Mouse (Mus musculus): Measurements from ENCODE around the gene Brd4.

The Brd4 gene

DNA sequence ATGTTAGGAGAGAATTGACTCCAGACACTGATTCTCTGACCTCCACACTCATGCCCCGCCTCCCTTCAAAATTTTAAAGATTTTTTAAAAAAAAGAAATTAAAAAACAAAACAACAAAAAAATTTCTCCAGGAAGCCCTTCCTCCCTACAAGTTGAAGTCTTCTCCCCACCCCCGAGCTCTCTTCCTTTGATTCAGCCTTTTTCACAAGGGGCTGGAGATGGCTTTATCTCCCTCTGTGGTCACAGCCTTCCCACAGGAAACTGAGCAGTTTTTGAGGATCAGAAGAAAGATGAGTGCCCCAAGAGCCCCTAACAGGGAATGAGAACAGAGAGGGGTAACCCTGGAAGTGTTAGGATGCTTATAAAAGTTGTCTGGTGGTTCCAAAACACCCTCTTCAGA is 112.0 kb downstream of the Brd4 start:
- CTCF ChIA-PET: no interaction called here

DNA sequence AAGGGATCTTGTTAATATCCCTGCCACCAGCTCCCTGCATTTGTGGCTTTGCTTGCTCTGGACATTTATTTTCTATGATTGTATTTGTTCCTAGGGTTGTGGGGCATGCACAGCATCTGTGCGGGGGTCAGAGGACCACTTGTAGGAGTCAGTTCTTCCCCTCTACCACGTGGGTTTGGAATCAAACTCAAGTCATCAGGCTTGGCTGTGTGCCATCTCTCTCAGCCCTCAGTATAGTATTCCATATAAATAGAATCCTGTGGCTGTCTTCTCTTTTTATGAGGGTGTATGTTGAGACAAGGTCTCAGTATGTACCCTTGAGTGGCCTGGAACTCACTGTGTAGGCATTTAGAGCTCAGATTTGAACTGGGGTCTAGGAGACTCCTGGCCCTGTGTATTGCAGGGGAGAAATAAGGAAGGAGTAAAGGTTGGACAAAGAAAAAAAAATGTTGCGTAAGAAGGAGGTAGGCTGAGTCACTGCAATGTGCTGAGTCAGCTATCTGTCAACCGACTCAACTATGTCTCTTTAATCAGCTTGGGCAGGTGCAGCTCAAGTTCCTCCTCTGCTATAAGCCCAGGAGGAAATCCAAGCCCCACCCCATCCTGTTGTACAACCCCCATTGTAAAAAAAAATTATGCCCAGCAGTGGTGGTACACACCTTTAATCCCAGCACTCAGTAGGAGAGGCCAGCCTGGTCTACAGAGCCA is 114.8 kb downstream of the Brd4 start:
- CTCF ChIA-PET: no interaction called here

DNA sequence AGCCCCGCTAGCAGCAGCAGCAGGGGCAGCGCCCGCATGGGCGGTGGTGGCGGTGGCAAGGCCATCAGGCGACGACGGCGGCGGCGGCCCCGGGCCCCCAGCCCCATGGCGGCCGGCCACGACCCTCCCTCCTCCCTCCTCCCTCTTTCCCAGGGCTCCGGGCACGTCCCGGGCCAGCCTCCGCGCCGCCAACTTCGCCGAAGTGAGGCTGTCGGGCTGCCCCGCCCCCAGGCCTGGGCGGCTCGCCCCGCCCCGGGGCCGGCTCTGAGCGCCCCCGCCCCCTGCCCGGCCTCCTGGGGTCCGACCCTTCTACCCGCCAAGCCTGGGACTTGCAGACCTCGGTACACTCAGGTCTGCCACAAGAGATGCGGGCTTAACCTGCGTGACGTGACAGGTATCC is 117.8 kb downstream of the Brd4 start, which contains the start of gene Notch3:
Gene Notch3, minus strand, starts transcription at position 166 of the 400 bp plus-strand sequence.
- CTCF ChIA-PET: no interaction called here

DNA sequence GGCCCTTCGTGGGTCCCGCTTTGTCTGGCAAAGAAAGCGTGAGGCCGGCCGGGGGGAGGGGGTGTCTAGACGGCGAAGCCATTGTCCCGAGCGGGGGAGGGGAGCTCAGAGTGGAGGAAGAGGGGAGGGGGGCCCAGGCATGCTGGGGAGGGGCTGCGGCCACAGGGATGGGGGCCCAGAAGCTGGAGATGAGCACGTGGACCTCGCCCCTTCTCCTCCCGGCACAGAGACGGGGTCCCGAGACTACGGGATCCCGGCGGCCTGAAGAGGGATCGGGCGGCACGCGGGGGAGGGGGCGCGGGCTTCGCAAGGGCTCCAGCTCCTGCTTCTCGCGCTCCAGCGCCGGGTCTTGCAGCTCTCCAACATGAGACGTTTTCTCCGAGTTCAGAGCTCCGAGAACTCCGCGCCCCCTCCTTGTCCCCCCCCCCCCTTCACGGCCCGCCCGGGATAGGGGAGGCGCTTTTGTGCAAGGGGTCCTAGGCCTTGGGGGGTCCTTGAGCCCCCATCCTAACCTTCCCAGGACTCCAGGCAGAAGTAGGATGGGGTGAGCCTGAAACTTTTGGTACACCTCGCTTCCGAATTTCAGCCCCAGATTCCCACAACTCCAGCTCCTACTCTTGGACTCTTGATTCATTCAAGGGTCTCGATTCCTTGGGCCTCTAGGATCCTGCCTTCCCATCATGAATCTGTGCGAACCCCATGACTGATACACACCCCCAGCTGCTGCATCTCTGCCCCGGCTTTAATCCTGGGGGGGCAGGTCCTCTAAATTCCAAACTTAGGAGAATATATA is 118.5 kb downstream of the Brd4 start:
- CTCF ChIA-PET: no interaction called here

DNA sequence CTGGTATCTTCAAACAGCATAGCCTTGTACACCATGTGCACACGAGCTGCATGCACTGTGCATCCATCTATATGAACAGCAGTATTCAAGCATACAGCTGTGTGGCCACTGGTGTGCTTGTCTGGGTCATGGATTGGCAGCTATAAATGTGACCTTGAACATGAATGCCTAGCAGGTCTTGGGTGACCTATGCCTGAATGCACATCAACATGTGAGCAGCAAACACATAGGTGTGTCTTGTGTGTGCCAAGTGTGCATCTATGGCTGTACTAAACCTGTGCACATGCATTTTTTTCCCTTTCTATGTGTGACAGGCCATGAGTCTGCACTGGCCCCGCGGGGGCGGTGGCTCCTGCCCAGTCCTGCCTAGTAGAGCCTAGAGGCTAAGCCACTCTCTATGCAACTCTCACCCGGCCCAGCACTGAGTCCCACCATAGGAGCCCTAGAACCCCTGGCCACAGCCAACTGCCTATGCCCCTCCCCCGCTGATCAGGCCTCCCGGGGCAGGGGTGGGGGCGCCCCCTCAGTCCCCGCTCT is 119.2 kb downstream of the Brd4 start:
- CTCF ChIA-PET: interaction anchor here (0.6 to 0.7 kb wide), 2 partner anchors 26 to 340 kb away, joined by 7 to 10 read pairs; partner anchors contain the start of gene Cyp4f17

DNA sequence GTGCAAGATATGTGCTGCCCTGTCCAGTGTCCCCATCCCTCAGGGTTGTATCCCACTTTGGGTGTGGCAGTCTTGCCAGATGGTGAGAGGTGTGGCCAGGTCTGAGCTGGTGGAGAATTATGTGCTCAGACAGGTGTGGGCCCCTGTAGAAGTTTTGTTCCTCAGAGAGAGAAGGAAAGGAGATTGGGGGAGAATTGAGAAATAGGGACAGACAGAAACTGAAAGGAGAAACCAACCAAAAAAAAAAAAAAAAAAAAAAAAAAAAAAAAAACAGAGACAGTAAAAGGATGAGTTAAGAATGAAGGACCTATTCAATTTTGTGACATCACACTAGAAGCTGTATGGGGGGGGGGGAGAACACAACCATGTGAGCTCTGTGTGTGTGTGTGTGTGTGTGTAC is 119.7 kb downstream of the Brd4 start:
- CTCF ChIA-PET: interaction anchor here (0.6 to 0.7 kb wide), 2 partner anchors 26 to 341 kb away, joined by 7 to 10 read pairs; partner anchors contain the start of gene Cyp4f17

DNA sequence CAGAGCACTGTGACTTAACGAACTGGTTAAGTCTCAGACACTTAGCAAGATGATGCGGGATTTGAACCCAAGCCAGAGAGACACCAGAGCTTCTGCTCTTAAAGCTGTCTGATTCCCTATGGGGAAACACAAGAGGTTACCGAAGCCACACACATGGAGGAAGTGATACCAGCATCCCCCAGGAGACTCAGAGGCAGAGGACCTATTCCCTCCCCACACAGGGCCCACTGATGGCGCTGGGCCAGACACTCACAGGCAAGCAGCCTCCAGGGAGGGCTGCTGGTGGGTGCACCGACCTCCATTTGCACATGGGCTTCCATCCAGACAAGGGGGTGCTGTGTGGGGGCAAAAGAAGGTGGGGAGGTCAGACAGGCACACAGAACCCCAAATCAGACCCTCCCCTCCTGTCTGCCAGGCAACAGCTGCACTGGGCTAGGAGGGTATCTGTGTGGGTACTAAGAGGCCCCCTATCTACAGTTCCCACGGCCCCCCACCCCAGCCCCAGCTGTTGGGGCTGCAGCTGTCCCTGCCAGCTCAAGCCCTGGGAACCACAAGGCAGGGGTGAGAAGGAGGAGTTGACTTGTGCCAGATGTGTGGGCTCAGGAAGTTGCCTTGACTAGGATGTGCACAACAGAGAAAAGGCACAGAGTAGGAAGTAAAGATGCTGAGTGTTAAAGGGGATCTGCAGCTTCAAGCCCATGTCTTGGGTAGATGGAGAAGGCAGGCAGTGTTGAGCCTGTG is 120.4 kb downstream of the Brd4 start:
- CTCF ChIA-PET: no interaction called here

DNA sequence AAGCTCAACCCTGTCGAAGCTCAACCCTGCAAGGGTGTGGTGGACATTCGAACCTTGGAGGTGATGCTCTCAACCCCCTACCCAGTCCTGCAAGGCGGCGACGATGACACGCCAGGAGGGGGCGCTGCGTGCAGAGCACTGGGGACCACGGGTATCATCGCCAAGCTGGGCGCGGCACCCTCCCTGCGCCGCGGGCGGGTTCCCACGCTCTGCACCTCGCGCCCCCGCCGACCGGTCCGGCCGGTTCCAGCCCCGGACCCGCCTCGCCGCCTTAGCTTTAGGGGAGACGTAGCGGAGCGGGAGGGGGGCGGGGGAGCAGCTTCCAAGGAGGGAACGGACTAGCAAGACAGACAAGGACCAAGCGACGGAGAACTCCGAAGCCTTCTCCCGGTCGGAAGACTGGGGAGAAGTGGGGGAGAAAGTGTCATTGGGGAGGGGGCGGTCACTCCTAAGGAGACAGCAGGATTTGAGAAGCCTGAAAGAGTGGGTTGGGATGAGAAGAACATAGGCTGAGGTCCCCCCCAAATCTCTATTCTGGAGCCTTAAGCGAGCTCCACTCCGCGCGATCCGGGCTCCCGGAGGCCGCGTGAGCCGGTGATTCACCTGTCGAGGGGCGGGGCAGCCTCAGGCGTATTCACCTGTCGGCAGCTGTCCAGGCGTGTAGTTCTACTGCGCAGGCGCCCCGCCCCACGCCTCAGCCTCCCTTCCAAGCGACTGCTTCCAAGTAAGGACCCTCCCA is 122.2 kb downstream of the Brd4 start:
- CTCF ChIA-PET: interaction anchor here (0.6 kb wide), 1 partner anchor 128 kb away, joined by 3 read pairs; no protein-coding TSS in a partner anchor

DNA sequence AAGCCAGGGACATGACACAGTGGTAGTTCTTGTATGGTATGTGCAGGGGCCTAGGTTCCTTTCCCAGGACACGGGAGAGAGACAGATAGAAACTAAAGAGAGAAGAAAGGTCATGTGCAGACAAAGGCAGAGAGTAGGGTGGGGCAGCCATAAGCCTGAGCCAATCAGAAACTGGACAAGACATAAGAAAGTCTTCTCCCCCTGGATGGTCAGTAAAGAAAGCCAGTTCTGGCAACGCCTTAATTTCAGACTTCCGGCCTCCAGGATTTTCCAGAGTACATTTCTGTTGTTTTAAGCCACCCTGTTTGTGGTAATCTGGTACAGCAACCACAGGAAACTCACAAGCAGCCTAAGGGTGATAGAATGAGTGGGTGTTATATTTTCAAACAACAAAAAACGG is 123.6 kb downstream of the Brd4 start:
- CTCF ChIA-PET: no interaction called here

DNA sequence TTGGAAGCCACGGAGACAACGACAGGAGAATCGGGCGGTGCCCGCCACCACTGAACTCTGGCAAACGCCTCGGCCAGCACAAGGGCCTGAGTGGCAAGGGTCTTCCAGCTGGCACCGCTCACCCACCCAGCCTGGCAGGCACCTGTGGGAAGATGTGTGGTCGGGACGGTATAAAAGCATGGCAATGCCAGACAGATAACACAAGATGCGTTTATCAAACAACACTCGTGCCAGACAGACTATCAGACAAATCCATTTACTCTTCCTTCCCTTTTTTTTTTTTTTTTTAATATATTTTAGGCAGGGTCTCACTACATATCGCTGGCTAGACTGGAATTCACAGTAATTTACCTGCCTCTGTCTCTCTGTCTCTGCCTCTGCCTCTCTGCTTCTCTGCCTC is 125.7 kb downstream of the Brd4 start:
- CTCF ChIA-PET: no interaction called here

DNA sequence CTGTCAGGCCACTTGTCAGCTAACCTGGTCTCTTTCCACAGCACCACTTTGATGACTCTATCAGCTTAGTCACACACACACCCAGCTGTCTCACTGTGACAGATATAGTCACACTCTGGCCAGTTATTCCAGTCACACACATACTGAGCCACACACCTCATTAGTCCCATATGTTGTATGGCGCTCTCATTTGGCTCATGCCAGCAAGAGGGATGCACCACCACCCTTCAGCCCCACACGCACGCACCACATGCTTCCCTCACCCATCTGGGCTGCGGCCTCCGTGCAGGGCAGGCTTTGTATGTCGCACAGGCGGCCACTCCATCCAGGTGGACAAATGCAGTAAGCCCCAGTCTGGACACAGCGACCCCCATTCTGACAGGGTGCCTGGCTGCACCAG is 137.8 kb downstream of the Brd4 start:
- CTCF ChIA-PET: no interaction called here

Data from spleen, embryonic (tissue).